Mouse (Mus musculus) lung, postnatal 0 days (tissue): ENCODE measurements around the gene Chdh.
A peak's percentile ranks its signal among the peaks of the same experiment; 100 is the strongest.

Experiments
- CTCF ChIP-seq: IDR thresholded peaks from 2 replicates; pipeline ENCODE4 v1.5.1; 2016; ENCODE audit warnings: antibody characterized with exemption, mild to moderate bottlenecking
- EP300 ChIP-seq: IDR thresholded peaks from 2 replicates; pipeline ENCODE4 v1.6.1; 2016; ENCODE audit warnings: antibody characterized with exemption, mild to moderate bottlenecking, control low read depth

GRCm38 (mm10) chr14:29968075-29968821 is 40.6 kb upstream of the Chdh start, which contains the start of gene Selenok:
- no peak for TF ChIP-seq CTCF
- TF ChIP-seq EP300 = peak; percentile 89
